Mouse (Mus musculus): ENCODE results near the gene Washc4.

Washc4 gene

GRCm38 (mm10) chr10:83636191-83636590 lies 92.6 kb downstream of the Washc4 start:
- no peak for DNase-seq (ENCODE audit: low spot score in 2 of 2)

DNA sequence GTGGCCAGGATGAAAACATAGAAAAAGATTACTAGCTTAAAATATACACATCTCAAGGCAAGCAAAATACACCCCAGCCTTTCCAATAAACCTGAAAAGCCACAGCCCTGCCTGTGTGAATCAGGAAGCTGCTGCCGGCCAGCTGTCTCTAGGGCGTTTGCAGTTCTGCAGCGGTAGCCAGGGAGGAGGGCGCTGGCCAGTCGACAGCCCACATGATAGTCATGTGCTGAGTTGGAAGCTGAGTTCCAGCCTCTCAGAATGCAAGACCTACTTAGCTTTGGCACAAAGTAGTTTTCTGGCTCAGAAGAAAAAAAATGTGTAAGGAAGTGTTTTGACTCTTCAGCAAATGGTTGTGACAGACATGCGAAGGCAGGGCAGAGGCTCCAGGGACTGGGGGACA lies 93.7 kb downstream of the Washc4 start:
- peak; percentile 91 to 92 for DNase-seq (ENCODE audit: low spot score in 2 of 2)

DNA sequence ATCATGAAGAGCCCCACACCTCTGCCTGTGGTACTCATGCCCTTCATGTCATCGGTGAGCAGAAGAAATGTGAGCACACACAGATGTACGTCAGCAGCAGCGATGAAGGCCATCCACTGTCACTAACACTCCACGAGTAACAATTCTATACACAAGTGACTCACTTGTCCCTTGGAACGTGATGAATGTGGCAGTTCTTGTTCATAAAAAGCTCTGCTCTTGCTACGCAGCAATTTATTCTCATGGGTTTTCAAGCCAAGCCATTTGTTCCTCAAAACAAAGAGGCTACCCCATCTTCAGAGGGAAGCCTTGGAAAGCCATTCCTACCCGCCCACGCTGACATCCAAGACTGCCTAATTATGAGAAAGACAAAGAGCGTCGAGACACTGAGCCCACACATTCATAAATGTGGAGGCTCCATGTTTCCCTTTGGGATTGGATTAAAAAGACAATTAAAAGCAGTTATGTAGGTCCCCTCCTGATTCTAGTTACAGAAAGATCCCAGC lies 96.4 kb downstream of the Washc4 start:
- DNase-seq (ENCODE audit: low spot score in 2 of 2): no peak

GRCm38 (mm10) chr10:83641641-83642040 lies 98.1 kb downstream of the Washc4 start:
- no peak for DNase-seq (ENCODE audit: low spot score in 2 of 2)

DNA sequence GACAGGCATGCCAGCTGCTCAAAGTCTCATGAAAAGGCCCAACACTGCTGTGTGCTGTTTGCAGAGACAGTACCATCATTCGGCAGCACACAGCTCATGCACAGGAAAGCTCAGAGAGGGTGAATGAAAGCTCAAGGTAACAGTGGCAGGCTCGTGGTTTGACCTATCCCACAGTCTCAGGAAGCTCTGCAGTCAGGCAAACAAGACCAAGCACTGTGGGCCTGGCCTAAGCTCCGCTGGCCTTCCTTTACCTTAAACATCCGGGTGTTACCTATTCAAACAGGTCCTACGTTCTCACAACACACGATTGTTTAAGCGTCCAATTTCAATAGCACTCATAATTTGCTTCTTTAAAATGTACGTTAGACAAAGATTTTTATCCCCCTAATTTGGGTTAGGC lies 100.6 kb downstream of the Washc4 start:
- no peak for DNase-seq (ENCODE audit: low spot score in 2 of 2)

DNA sequence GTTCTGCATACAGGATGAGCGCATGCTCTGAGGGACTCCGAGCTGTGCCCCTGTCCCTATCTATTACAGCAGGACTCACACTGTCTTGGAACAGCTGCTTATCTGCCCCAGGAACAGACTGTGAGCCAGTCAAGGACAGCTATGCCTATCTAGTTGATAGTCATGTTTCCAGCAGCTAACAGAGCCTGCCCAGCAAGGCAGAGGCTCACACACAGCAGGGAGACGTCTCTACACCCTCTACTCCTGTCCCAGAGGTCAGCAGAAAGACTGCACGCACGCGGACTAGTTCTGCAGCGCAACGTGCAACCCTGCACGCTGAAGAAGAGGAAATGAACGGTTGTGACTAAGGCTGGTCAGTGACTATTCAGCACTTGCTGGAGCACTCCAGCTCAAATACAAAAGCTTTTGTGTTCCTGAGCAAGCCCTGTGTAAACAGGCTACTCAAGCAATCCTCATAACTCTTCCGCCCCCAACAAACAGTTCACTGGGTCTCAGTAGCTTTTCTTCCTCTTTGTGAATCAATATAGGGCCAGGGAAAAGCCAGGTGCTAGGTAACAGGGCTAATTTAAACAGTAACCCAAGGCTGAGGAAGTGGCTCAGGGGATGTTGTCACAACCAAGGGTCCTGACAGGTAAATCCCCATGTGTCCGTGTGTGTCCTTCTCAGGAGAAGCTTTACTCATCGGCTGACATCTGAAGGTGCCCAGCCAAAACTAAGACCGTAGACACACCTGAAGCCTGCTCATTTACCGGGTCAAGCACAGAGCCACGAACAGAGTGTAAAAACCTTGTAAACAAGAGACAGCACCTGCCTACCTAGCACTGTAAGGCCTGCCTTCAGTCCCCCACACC lies 101.5 kb downstream of the Washc4 start:
- peak; percentile 44 to 67 for DNase-seq (ENCODE audit: low spot score in 2 of 2)

- DNase-seq (ENCODE audit: low spot score in 2 of 2): no peak
These were observed 102.1 kb downstream of the Washc4 start for GRCm38 (mm10) chr10:83645716-83645990.

Measured in heart, adult 9 months (tissue).